In the genomic region with DNA sequence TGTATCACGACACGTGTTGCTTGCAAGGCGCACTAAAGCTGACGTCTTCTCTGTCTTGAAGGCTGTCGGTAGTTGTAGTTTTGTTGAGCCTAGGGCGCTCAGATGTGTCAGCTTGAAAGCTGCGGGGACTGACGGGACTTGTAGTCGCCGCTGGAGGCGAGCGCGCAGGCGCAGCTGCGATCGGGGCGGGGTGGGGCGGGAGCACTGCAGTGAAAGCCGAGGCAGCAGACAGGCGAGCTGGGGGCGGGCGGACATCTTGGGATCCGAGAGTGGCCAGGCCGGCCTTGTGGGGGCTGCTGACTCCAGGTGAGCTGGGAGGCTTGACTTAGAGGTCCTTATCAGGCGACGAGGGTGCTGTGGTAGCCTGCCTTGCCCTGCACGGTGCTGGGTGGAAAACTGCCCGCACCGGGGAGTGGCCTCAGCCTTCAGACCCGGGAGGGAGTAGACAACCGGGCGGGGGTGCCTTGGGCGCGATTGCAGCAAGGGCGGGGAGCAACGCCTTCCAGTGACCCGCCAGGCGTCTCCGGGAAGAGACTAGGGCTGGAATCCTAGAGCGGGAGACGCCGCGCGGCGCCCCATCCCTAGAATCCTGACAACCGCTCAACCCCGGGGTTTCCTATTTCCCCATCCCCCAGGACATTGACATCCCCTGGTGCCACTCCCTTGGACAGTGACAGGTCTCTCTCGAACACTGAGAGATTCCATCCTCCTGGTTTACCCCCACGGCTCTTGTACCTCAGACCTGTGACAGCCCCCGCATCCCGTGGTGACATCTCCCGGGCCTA, we compare ENCODE assay signal across 7 mouse cellular contexts. TPM values are rescaled to one million over a fixed set of nuclear protein-coding genes. Genes with fewer than 3 reads are reported as not detected.
DNase-seq lines count a peak whose midpoint lies in the region; ATAC-seq lines count a peak whose summit lies in the region.

A gene (plus strand): TSS at position 183 of the 785 bp plus-strand sequence.

- H3K9me3 ChIP-seq in intestine, embryonic 15.5 days: no peaks in the 10 kb centered on the region
- H3K9me3 ChIP-seq in midbrain, embryonic 10.5 days (replicated peaks): no peaks in the 10 kb centered on the region

- WGBS in intestine, embryonic 15.5 days: under 1% methylated on average over 52 of the region's 52 CpGs
- under 1% methylated on average over 52 of the region's 52 CpGs for WGBS in midbrain, embryonic 10.5 days

- peak; percentile 96 for DNase-seq in adrenal gland, adult 2 months
- peak; percentile 98 for DNase-seq in embryo, embryonic 11.5 days (ENCODE audit: low read depth, low spot score)
- peak; percentile 87 to 89 for DNase-seq in gastrocnemius, postnatal 36 days
- peak; percentile 93 to 100 for DNase-seq in left cerebral cortex, postnatal 25 days (ENCODE audit: low spot score in 2 of 2)
- DNase-seq in midbrain, embryonic 10.5 days (ENCODE audit: low spot score): peak; percentile 97
- DNase-seq in right cerebral cortex, postnatal 4 days: peak; percentile 95

- ATAC-seq in intestine, embryonic 15.5 days: peak; percentile 96

- H3K4me2 ChIP-seq in intestine, embryonic 15.5 days (replicated peaks): peak within 1 kb of the TSS; percentile 78

- peak within 1 kb of the TSS; percentile 88 for H3K4me3 ChIP-seq in intestine, embryonic 15.5 days (replicated peaks)
- H3K4me3 ChIP-seq in midbrain, embryonic 10.5 days: peak within 1 kb of the TSS; percentile 78

- intact Hi-C loops in gastrocnemius, postnatal 36 days (cut with DNase I): no loop called here
- intact Hi-C loops in left cerebral cortex, postnatal 25 days (cut with DNase I): loop anchor here (5.0 kb wide), 1 partner anchor 117 kb away; a partner anchor contains a TSS

- peak within 1 kb of the TSS; percentile 90 for H3K27ac ChIP-seq in intestine, embryonic 15.5 days
- H3K27ac ChIP-seq in midbrain, embryonic 10.5 days (replicated peaks): peak within 1 kb of the TSS; percentile 93

- H3K36me3 ChIP-seq in intestine, embryonic 15.5 days: peaks cover 36% of the 10 kb centered on the region
- peaks cover 66% of the 10 kb centered on the region for H3K36me3 ChIP-seq in midbrain, embryonic 10.5 days

- peaks cover 19% of the 10 kb centered on the region for H3K4me1 ChIP-seq in intestine, embryonic 15.5 days (replicated peaks)
- peaks cover 29% of the 10 kb centered on the region for H3K4me1 ChIP-seq in midbrain, embryonic 10.5 days

- peak within 1 kb of the TSS; percentile 93 for H3K9ac ChIP-seq in intestine, embryonic 15.5 days

- no peaks in the 10 kb centered on the region for H3K27me3 ChIP-seq in intestine, embryonic 15.5 days (replicated peaks)
- no peaks in the 10 kb centered on the region for H3K27me3 ChIP-seq in midbrain, embryonic 10.5 days (ENCODE audit: low read depth, poor library complexity, severe bottlenecking)

RNA-seq across cellular contexts. Expression of the gene that starts here (rescaled TPM):
- total RNA-seq in adrenal gland, adult 2 months (2021): 100 to 1,000 TPM; 276 to 366 TPM
- polyA plus RNA-seq in adrenal gland, adult 2 months (2012; rRNA removed): 282 and 345 TPM in 2 replicates
- total RNA-seq in gastrocnemius, postnatal 36 days (2021): 100 to 1,000 TPM; 133 to 135 TPM
- 614 and 624 TPM in 2 replicates for polyA plus RNA-seq in intestine, embryonic 15.5 days (2015; fragmentation: Nextera tagmentation; extraction: Ambion mirVana)
- 100 to 1,000 TPM; 900 to 913 TPM for total RNA-seq in left cerebral cortex, postnatal 25 days (2021)
- polyA plus RNA-seq in midbrain, embryonic 10.5 days (2016; fragmentation: Nextera tagmentation; extraction: Ambion mirVana): 711 and 831 TPM in 2 replicates

Comparison
In these comparisons a context has a peak if more than half of its experiments do, and no peak if none do; other contexts are left out.
1. Peak in every context shown above with its lines: DNase-seq, ATAC-seq, H3K4me3 ChIP-seq and H3K27ac ChIP-seq.